Mouse (Mus musculus) MEL (cell line): ENCODE results near the gene Map6.

Experiments used
- CTCF ChIP-seq, 3 experiments: IDR thresholded peaks in 2 of 3; conservative IDR thresholded peaks in 1 of 3; 2 replicates each; pipeline ENCODE4 v1.5.1; 2011 to 2012; ENCODE audit warnings: low read length in 3 of 3, low read depth in 2 of 3, mild to moderate bottlenecking in 2 of 3, improper control_type of control experiment in 1 of 3, inconsistent platforms in 1 of 3, mixed read lengths in 1 of 3, moderate library complexity in 1 of 3; ENCODE audit not compliant: control insufficient read depth in 1 of 3, insufficient read depth in 1 of 3, poor library complexity in 1 of 3, severe bottlenecking in 1 of 3
- E2F4 ChIP-seq: IDR thresholded peaks from 2 replicates; pipeline ENCODE4 v1.6.1; 2011; ENCODE audit warnings: low read depth, low read length, improper control_type of control experiment, borderline replicate concordance
- JUND ChIP-seq: IDR thresholded peaks from 2 replicates; pipeline ENCODE4 v1.6.1; 2011; ENCODE audit warnings: low read depth, mild to moderate bottlenecking, improper control_type of control experiment, low read length
- SIN3A ChIP-seq: IDR thresholded peaks from 2 replicates; pipeline ENCODE4 v1.6.1; 2012; ENCODE audit warnings: low read length, improper control_type of control experiment, inconsistent platforms

DNA sequence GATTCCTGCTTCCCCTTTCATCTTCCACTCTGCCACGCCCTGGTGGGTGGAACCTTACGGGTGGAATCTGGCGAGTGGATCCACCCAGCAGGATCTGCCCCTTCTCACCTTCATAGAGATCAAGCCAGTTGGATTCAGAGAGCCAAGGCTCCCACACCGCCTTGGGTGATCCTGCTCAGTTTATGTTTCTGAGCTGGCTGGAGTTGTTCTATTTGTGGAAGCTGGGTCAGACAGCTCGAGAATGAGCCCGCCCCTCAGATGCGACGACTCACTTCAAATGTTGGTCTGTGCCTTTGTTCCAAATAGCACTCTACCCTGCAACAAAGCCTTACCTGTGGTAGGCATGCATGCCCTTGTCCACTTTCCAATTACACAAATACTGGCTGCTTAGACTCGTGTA is 4.4 kb downstream of the Map6 start:
- TF ChIP-seq CTCF (IDR thresholded peaks at IDR 0.05 in 2 of 3, conservative IDR thresholded peaks at IDR 0.05 in 1 of 3; ENCODE audit: control insufficient read depth in 1 of 3, insufficient read depth in 1 of 3, low read depth in 2 of 3, low read length in 3 of 3, poor library complexity in 1 of 3, severe bottlenecking in 1 of 3) (no peak), SIN3A (no peak), E2F4 (no peak), JUND (no peak)
